Mouse (Mus musculus): Measurements from ENCODE around the gene Polr3gl.

GRCm38 (mm10) chr3:96541328-96542078 is 52.5 kb downstream of the Polr3gl start:
- TF ChIP-seq MAX (IDR thresholded peaks at IDR 0.05) (no peak), CTCF (IDR thresholded peaks at IDR 0.05; ENCODE audit: control insufficient read depth, insufficient read depth, insufficient read length) (no peak), MYOD1 (IDR thresholded peaks at IDR 0.05; ENCODE audit: control insufficient read depth, insufficient read length, low read depth) (no peak), CEBPB (IDR thresholded peaks at IDR 0.05; ENCODE audit: low read depth) (no peak), USF1 (IDR thresholded peaks at IDR 0.05; ENCODE audit: low read depth) (no peak)
